Mouse (Mus musculus) embryonic facial prominence, embryonic 10.5 days (tissue): ENCODE results near the gene Irx6. TPM values are rescaled to one million over a fixed set of nuclear protein-coding genes. Genes with fewer than 3 reads are reported as not detected.

Experiments used
- polyA plus RNA-seq: library from polyadenylated mRNA; unstranded; fragments of >200 nt; fragmentation: Nextera tagmentation; extraction: Ambion mirVana; gene quantifications from 2 replicates; pipeline ENCODE4 v1.2.1, GENCODE M21; 2016

The Irx6 gene
- polyA plus RNA-seq, 1 experiment from 2014 or later, result 0.37 TPM

Other genes starting within 250 kb of the Irx6 start
- gene Mmp2, start 153.0 kb downstream of the Irx6 start, polyA plus RNA-seq, result 103 and 120 TPM in 2 replicates
- gene Lpcat2, start 181.1 kb downstream of the Irx6 start, polyA plus RNA-seq, result 3.1 and 4.3 TPM in 2 replicates
- 0.25 TPM in 1 of 2 replicates, not detected in the other for gene Capns2, start 227.1 kb downstream of the Irx6 start, polyA plus RNA-seq